Mouse (Mus musculus): ENCODE data around the gene Tent5d. TPM values are rescaled to one million over a fixed set of nuclear protein-coding genes. Genes with fewer than 3 reads are reported as not detected.

Gene Tent5d
- not detected in 2 replicates for total RNA-seq (2017)

DNA sequence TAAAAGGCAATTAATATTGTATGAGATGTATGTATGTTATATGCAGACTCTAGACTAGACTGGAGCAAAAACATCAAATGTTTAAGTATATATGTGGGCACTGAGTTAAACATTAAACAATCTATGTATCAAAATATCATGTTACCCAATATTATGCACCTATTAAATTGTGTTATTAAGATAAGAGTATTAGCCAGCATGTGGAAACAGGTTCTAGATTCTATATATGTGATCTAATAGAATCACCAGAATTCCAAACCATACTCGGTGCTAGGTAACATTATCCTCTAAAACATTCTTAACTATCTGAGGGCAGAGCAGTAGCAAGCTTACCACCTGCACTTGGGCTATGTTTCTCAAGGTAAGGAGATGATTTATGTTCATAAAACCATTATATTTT, at the start of gene Tent5d:
Gene Tent5d, plus strand, starts transcription at position 301 of the 400 bp plus-strand sequence.
- no peak for ATAC-seq (replicated peaks; ENCODE audit: low read depth, poor library complexity, severe bottlenecking)

DNA sequence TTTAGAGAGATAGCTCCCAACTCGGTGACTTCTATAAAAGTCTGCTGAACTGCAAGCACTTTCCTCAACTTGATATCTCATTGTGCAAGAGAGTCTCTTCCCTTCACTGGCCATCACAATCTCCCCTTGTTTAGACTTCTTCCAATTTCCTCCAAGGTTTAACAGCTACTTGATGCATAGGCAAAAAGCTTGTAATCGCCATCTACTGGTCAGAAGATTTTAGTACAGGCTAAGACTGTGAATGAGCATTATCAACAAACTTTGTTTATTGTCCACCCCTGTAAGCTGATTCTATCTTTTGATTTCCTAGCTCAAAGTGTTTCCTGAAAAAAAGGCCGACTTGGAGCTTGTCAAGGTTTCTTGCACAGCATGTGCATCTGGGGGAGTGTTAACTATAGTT, 24.5 kb upstream of the Tent5d start:
- no peak for ATAC-seq (replicated peaks; ENCODE audit: low read depth, poor library complexity, severe bottlenecking)

DNA sequence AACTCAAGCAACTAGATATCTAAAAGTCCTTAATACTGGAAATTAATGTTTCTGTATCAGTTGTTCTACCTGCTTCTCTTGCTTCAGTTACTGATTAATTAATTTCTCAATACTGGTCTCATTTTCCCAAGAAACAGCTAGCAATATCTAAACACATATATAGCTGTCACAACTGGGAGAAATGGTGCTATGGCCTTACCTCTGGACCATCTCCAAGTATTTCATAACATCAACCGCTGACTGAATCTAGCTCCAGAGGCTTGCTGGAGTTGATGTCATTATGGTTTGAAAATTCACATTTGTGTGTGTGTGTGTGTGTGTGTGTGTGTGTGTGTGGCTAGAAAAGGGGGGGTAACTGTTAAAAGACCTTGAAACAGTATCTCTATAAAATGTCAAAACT, 2.3 kb upstream of the Tent5d start:
- ATAC-seq (replicated peaks; ENCODE audit: low read depth, poor library complexity, severe bottlenecking), result no peak

DNA sequence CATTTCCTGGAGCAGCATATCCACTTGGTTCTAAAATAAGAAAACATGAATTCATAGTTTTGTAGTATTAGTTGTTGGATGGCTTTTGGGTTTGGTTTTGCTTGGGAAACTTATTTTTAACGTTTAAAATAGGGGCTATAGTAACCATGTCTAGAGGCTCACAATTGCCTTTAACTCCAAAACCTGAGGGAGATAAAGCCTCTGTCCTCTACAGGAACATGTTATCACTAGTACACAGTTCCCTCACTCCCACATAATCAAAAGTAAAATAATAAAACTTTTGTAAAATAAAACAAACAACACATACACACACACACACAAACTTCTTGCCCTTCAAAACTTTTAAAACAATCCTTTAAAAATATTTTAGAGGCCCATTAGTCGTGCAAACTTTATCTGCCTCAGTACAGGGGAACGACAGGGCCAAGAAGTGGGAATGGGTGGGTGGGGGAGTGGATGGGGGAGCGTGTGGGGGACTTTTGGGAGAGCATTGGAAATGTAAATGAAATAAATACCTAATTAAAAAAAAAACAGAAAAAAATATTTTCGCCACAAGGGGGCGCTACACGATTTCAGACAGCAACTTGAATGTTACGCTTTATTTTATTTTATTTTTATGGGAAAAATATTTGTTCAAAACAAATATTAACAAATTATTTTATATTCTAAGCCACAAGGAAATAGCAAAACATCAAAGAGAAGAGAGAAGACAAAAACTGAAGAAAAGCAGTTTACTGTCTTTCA, 1.5 kb upstream of the Tent5d start:
- ATAC-seq (replicated peaks; ENCODE audit: low read depth, poor library complexity, severe bottlenecking), result no peak

DNA sequence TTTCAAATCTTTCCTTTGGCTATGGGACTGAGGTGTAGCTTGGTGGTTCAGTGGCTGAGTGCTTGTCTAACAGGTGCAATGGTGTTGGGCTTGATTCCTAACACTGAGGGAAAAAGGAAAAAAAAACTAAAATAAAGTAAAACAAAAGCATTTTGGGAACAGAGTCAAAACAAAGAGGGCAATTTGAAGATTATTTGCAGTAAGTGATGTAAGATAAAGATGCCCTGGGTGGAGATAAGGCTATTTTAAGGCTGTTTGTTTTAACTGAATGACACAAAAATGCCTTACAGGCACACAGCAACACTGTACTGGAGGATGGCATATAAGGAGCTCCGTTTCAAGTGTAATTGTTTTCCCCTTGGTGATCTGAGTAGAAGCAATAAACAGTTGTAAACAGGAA, 3.4 kb downstream of the Tent5d start:
- ATAC-seq (replicated peaks; ENCODE audit: low read depth, poor library complexity, severe bottlenecking), result no peak

DNA sequence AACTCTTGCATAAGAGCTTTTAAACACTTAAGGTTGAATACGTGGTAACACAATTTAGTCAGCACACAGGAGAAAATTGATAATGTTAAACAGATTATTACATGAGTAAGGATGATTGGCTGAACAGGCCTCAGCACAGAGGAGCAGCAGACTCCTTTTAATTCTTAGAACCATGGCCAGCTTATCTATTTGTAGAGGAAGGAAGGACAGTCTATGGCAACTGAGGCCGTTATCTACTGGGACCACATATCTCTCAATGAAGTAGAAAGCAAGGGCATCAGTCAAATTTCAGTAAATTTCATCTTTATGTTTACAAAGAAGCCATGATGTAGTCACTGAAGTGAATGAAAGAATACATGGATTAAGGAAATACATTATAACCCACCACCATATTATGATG, 4.5 kb downstream of the Tent5d start:
- 0 out of 2 replicates have a peak, but pooled peaks have one; percentile 32 for ATAC-seq (replicated peaks; ENCODE audit: low read depth, poor library complexity, severe bottlenecking)

DNA sequence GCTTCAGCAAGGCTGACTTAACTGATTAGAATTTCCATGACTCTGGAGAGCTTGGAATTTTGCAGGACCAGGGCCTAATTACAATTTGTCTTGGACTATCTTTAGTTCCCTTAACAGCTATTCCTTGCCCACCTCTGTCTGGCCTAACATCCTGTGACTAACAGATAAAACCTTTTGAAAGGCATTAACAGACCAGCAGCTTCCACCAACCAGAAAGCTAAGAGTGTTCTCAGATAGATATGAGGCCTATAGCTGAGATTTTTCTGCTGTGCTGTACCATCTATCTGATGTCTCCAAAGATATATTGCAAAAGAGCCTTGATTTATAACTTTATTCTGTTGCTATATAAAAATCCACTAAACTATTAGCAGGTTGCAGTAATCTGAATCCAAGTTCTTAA, 19.7 kb downstream of the Tent5d start:
- ATAC-seq (replicated peaks; ENCODE audit: low read depth, poor library complexity, severe bottlenecking), result no peak

DNA sequence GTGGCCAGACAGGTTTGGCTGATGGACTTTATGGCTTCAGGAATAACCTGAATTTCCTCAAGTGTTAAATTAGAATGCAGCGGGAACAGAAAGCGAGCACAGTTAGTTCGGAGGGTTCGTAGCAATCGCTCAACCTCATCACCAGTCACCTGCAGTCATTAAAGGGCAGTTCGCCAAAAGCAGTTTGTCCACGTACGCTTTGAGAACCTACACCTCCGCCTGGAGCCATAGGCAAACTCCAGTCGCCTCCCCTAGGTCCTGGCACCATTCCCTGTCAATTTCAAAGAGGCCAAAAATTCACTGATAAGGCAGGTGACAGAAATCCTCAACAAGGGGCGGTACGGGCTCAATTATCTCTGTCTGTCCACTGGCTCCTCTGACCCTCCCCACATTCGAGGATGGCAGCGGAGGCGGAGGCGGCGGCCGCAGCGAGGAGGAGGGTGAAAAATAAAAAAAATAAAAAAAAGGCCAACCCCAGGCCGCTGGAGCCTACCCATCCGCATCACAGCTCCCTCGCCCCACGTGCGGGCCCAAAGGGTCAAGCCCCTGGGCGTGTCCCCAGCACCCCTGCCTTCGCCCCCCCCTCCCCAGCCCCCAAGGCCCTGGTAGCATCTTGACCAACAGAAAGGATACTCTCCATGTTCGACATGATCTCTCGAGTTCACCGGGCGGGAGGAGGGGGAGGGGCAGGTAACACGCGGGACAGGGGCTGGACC, 23.3 kb downstream of the Tent5d start:
- peak; percentile 50 for ATAC-seq (replicated peaks; ENCODE audit: low read depth, poor library complexity, severe bottlenecking)

DNA sequence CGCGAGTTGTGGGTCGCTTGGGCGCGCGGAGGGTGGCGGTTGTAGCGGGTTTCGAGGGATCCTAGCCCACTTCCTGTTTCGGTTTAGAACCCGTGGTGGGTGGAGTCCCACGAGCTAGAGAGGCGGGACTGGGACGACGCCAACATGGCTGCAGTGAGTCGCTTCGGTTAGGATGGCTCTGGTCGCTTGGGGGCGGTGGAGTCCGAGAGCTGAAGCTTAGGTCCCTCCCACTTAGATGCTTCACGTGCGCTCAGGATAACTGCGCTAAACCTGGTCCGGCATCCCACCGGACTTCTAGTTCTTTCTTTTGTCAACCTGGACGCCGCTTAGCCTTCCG, 23.8 kb downstream of the Tent5d start, which contains the start of gene 2610002M06Rik:
Gene 2610002M06Rik, minus strand, starts transcription at position 117 of the 337 bp plus-strand sequence.
- peak; percentile 100 for ATAC-seq (replicated peaks; ENCODE audit: low read depth, poor library complexity, severe bottlenecking)

DNA sequence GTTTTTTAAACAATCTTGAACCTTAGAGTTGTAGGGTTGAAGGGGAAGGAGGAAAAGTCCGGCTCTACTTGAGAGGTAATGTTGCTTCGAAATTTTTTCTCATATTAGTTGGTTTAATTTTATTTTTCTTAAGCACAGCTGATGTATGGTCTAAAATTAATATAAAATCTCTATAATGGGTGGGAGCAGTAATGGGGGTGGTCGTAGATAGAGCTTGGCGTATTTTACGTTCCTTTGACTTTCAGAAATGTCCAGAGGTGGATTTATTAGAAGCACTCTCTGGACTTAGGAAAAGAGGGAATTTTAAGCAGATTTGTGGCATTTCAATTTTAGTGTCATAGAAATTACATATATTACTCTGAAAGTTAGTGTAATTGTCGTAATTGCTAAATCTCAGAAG, 24.3 kb downstream of the Tent5d start:
- ATAC-seq (replicated peaks; ENCODE audit: low read depth, poor library complexity, severe bottlenecking), result no peak

DNA sequence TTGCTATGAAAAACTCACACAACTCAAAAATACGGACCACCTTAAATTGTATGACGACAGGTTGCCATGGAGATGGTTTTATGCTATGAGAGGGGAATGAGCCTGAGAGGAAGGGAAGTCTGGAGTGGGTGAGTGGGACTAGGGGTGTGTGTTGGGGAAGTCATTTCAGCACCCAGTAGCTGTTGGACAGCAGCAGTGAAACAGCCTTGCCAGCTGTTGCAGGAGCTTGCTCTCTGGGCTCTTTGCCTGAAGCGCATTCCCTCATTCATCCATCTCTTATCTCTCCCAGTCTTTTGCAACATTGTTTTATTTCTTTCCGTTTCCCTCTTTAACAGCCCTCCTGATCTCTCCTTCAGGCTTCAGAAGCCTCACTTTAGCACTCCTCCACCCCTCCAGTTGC, 65.8 kb downstream of the Tent5d start:
- ATAC-seq (replicated peaks; ENCODE audit: low read depth, poor library complexity, severe bottlenecking), result no peak

Other genes with a start within 250 kb of the Tent5d start
- gene Tbx22, start 124.6 kb upstream of the Tent5d start, total RNA-seq (2017), result not detected in 2 replicates
- gene 2610002M06Rik, start 23.7 kb downstream of the Tent5d start, total RNA-seq (2017), result 22.1 and 23.2 TPM in 2 replicates
- gene Gm732, start 155.9 kb downstream of the Tent5d start, total RNA-seq (2017), result not detected in 2 replicates